Mouse (Mus musculus) layer of hippocampus, adult 11-12 months (tissue): ENCODE measurements around the gene Rnf111.
"Not testable (repeated sequence)": the region's sequence is repeated elsewhere in the genome, so short reads cannot be mapped to it uniquely, and the experiment has no call there.

Source experiments
- DNase-seq: peaks from one replicate; pipeline ENCODE4 v3.0.0; 2022; ENCODE audit warnings: low spot score

Rnf111 gene

DNA sequence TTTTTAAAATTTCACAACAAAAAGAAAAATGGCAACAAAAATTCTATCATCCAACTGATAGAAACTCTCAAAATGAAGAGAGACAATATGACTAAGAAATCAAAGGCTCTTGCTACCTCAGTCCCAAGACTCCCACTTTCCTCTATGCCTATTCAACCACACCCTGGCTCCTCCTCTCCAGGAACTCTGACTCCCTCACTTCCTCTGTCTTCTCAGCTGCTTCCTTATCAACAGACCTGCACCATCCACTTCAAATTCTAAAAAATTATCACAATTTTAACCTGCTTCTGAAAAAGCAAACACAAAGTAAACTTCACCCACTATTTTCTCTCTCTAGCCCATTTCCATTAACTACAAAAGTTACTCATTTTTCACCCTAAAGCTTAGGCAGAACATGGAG lies 6.5 kb downstream of the Rnf111 start:
- no peak for DNase-seq

DNA sequence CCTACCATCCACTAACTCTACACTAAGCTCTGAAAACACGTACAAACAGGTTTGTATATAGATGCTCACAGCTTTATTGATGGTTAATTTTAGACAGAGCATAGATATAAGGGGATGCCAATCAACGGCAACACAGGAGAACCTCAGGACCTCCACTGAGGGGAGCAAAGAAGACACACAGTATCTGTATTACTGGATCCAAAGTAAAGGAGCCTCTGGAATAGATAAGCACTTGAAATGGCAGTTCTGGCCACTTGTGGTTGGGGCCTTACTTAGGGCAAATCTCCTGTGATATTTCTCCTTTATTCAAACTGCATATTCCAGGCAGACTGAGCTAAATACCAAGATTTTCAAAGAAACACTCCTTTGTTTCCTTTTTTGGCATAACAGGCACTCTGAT lies 10.5 kb downstream of the Rnf111 start:
- DNase-seq = no peak

GRCm38 (mm10) chr9:70491176-70491575 lies 12.3 kb downstream of the Rnf111 start:
- no peak for DNase-seq

- DNase-seq = no peak
These were observed 16.1 kb downstream of the Rnf111 start for GRCm38 (mm10) chr9:70487401-70487800.

- DNase-seq = no peak
These were observed 17.7 kb downstream of the Rnf111 start for GRCm38 (mm10) chr9:70485840-70486239.

DNA sequence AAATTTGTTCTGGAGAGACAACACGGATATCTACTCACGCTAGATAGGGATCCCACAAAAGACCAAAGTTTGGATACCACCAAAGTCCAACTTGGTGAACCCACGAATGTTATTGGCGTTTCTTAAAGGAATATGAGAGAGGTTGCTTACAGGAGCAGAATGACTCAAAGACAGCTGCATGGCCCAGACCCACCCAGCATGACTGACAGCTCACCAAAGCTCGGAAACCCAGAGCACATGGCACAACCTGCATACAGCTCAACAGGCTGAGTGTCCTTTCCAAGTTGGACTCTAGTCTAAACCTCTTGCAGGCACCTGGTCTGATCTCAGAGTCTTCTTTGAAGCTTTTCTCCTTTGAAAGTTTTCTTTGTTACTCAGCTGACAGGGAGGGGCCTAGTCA lies 20.0 kb downstream of the Rnf111 start:
- DNase-seq = no peak

GRCm38 (mm10) chr9:70481872-70482271 lies 21.7 kb downstream of the Rnf111 start:
- no peak for DNase-seq

GRCm38 (mm10) chr9:70477229-70477628 lies 26.3 kb downstream of the Rnf111 start:
- DNase-seq = no peak

DNA sequence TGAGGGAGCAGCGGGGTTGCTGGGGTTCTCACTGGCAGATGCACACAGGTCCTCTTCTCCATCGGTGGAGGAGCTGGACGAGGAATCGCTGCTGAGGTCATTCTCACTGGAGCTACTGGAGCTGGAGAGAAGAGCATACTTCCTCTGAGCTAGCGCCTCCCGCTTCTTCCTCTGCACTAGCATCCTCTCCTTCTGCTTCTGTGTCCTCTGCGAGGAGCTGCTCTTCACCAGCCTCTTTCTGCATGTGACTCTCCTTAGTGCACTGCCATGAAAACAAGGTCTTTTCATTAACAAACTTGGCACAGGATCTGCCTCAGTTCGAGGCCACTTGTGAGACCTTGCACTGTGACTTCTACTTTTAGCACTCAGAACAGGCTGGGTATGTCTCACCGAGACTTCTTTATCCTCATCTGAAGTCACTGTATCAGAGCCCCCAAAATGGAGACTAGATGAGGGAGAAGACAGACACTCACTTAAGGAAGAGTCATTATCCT lies 27.7 kb downstream of the Rnf111 start:
- no peak for DNase-seq

DNA sequence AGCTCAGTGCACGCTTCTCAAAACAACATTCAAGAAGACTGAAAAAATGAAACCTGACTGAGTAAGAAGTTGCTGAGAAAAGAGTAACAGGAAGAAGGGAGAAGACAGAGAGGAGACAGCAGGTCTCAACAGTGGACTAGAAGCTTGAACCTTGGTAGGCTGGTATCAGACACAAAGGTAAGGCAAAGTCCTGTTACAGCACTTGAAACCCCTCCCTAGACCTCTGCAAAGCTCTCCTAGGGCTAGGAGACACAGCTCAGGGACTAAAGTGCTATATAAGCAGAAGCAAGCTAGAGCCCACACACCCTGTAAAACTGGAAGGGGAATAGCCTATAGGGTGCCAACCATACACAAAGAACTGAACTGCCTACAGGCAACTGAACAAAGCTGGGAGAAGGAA lies 30.1 kb downstream of the Rnf111 start:
- no peak for DNase-seq

DNA sequence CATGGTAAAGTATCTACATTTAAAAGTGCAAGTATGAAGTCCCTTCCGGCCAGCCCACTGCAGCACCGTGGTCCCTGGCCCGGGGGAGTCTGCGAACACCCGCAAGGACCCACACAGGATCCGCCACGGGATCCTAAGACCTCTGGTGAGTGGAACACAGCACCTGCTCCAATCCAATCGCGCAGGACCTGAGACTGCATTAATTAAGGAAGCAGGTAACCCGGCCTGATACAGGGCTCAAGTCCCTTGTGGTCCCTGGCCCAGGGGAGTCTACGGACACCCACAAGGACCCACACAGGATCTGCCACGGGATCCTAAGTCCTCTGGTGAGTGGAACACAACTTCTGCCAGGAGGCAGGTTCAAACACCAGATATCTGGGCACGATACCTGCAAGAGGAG lies 40.4 kb downstream of the Rnf111 start:
- DNase-seq = not testable (repeated sequence)

GRCm38 (mm10) chr9:70452371-70452770 lies 51.2 kb downstream of the Rnf111 start:
- DNase-seq = no peak

DNA sequence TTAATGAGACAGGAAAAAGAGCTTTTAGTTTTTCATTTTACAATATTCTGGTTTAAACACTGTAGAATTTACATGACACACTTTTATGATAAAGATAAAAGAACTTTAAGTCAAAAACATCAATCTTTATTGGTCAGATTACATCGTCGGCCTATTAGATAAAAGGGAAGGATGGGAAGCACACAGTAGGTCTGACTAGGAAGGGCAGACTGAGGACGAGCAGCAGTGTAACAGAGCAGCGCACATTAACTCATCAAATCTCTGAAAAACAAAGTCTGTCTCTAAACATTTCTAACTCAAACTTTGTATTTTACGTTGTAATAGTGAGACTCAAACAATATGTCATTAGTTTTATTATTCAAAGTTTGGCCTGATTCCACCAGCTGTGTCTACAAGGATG lies 54.5 kb downstream of the Rnf111 start:
- no peak for DNase-seq

DNA sequence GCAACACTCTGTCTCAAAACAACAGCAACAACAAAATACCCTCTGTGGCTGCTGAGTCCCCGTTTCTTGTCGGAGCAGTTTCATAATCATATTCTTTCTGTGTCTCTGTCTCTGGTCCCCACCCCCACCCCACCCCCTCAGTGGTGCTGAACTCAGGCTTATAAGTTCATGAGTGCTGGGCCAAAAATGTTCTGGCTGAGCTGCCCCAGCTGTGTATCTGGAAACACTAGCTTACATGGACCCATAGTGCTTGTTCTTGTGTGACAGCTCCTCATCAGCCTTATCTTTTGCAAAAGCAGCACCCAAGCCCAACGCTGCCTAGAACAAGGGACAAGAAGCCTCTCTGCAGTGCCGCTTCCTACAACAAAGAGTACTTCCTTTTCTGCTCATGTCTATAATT lies 63.6 kb downstream of the Rnf111 start:
- DNase-seq = no peak

- DNase-seq = no peak
These were observed 80.9 kb downstream of the Rnf111 start for GRCm38 (mm10) chr9:70422661-70423060.

DNA sequence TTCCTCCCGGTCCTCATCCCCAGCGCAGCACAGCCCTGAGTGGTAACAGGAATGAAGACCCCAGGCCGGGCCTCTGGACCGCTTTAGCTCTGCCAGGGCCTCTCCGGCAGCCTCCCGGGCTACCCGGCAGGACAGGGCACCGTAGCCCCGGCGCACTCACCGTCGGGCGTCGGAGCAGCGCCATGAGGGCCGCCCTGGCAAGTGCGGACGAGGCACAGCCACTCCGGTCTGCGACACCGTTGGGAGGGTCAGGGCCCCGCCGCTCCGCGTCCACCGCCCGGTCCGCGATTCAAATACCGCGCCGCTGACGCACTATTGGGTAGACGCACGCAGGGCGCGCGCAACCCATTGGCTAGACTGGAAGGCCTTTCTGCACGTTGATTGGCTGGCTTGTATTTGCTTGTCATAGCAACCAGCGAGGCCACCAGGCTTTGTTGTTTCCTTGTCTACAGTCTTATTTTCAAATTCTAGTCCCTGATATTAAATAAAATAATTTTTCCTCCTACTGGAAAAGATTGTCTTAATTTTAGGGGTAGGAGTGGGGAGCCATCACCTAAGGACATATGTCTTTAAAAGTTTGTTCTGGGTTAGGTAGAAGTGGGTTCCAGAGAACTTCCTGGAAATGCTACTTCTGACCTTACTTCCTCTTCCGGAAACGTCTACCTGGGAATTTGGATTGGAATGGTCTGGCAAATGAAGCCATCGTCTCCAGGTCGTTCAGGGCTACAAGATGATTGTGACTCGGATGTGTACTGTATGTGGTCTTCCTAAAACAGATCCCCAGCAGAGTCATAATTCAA lies 82.1 kb downstream of the Rnf111 start, which contains the start of gene Ccnb2:
Gene Ccnb2 (minus strand): TSS at position 291 of the 800 bp plus-strand sequence.
- DNase-seq = peak; percentile 84

GRCm38 (mm10) chr9:70416412-70416811 lies 87.1 kb downstream of the Rnf111 start:
- no peak for DNase-seq

- no peak for DNase-seq
These were observed 90.5 kb downstream of the Rnf111 start for GRCm38 (mm10) chr9:70413038-70413437.

- DNase-seq = no peak
These were observed 92.9 kb downstream of the Rnf111 start for GRCm38 (mm10) chr9:70410668-70411067.

GRCm38 (mm10) chr9:70409743-70410142 lies 93.8 kb downstream of the Rnf111 start:
- DNase-seq = no peak

GRCm38 (mm10) chr9:70408791-70409190 lies 94.7 kb downstream of the Rnf111 start:
- peak; percentile 37 for DNase-seq

GRCm38 (mm10) chr9:70406596-70406995 lies 96.9 kb downstream of the Rnf111 start:
- DNase-seq = no peak

DNA sequence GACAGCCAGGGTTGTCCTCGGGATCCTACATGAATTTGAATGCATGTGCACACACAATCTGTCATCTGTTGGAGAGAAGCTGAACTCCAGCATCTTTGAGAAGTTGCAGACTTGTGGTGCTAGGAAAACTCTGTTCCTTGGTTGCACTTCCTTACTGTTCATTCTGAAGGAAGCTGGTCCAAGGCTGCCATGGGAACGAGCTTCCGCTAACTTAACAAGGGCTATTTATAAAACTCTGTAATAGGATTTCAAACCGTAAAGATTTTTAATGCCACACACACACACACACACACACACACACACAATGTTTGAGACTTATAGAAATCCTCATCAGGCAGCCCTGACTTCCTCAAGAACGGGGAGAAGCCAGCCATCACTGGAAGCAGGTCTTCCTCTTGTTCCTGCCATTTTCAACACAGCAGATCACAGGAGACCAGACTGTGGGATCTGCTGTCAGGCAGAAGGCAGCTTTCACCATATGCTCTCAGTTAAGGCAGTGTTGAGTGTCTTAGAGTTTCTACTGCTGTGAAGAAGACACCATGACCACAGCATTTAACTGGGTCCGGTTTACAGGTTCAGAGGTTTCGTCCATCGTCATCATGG lies 101.5 kb downstream of the Rnf111 start:
- DNase-seq = peak; percentile 21

DNA sequence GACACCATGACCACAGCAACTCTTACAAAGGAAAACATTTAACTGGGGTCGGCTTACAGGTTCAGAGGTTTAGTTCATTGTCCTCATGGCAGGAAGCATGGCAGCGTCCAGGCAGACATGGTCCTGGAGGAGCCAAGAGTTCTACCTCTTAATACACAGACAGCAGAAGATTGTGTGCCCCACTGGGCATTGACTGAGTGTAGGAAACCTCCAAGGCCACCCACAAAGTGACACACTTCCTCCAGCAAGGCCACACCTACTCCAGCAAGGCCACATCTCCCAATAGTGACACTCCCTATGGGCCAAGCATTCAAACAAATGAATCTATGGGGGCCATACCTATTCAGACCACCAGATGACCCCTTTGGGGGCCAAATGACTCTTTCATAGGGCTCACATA lies 107.4 kb downstream of the Rnf111 start:
- DNase-seq = no peak
